Mouse (Mus musculus) stomach, postnatal 0 days (tissue): Measurements from ENCODE around the gene Fam214b.

Source experiments
- CTCF ChIP-seq: IDR thresholded peaks from 2 replicates; pipeline ENCODE4 v1.5.1; 2016; ENCODE audit warnings: antibody characterized with exemption, low read depth, mild to moderate bottlenecking, moderate library complexity
- EP300 ChIP-seq: optimal IDR thresholded peaks from 2 replicates; pipeline ENCODE3; 2016; ENCODE audit warnings: antibody characterized with exemption

- TF ChIP-seq CTCF = peak; percentile 16; the same call in 1 of the 2 replicates
- no peak for TF ChIP-seq EP300
Observed at GRCm38 (mm10) chr4:43045659-43046302, at the start of gene Fam214b.
